Mouse (Mus musculus): ENCODE data around the gene Rnf144a.

GRCm38 (mm10) chr12:26391162-26391561 is 23.9 kb downstream of the Rnf144a start:
- no peak for TF ChIP-seq CTCF (IDR thresholded peaks at IDR 0.05; ENCODE audit: borderline replicate concordance, extremely low read depth, insufficient read depth, insufficient read length)
- TF ChIP-seq POLR2A (IDR thresholded peaks at IDR 0.05; ENCODE audit: borderline replicate concordance, extremely low read depth, insufficient read depth, insufficient read length, poor library complexity, severe bottlenecking): no peak

Data from brain, embryonic 14.5 days (tissue).